Mouse (Mus musculus) forebrain, embryonic 11.5 days (tissue): ENCODE results near the gene Stk24. TPM values are rescaled to one million over a fixed set of nuclear protein-coding genes. Genes with fewer than 3 reads are reported as not detected.

Experiments used
- ATAC-seq: fragments of 200-750 bp; cut with Nextera tagmentation; replicated peaks from 2 replicates; pipeline ENCODE4 v1.8.0; 2017; ENCODE audit warnings: moderate TSS enrichment; ENCODE audit not compliant: low FRiP score
- DNase-seq: peaks from one replicate; pipeline ENCODE4 v3.0.0-alpha.2; 2017; ENCODE audit warnings: low spot score
- H3K27ac ChIP-seq: fragments of 300-500 bp; sonication (generic); 2 replicates; pipeline ENCODE4 v1.5.1; 2014; ENCODE audit warnings: low read depth, low read length
- H3K27me3 ChIP-seq: fragments of 300-500 bp; sonication (generic); 2 replicates; pipeline ENCODE4 v1.6.1; 2014; ENCODE audit warnings: mild to moderate bottlenecking, low read length, mixed read lengths; ENCODE audit not compliant: control insufficient read depth, insufficient read depth
- H3K36me3 ChIP-seq: fragments of 300-500 bp; sonication (generic); 2 replicates; pipeline ENCODE4 v1.6.1; 2014; ENCODE audit warnings: mild to moderate bottlenecking, low read length, moderate library complexity, mixed read lengths; ENCODE audit not compliant: control insufficient read depth, insufficient read depth
- H3K4me1 ChIP-seq: fragments of 300-500 bp; sonication (generic); replicated peaks from 2 replicates; pipeline ENCODE4 v1.6.1; 2014; ENCODE audit warnings: low read length, mixed read lengths; ENCODE audit not compliant: control insufficient read depth, insufficient read depth
- H3K4me2 ChIP-seq: fragments of 300-500 bp; sonication (generic); 2 replicates; pipeline ENCODE4 v1.6.1; 2014; ENCODE audit warnings: low read depth, mild to moderate bottlenecking, low read length, moderate library complexity, mixed read lengths; ENCODE audit not compliant: severe bottlenecking
- H3K4me3 ChIP-seq: fragments of 300-500 bp; sonication (generic); 2 replicates; pipeline ENCODE4 v1.5.1; 2014; ENCODE audit warnings: low read depth, low read length
- H3K9ac ChIP-seq: fragments of 300-500 bp; sonication (generic); 2 replicates; pipeline ENCODE4 v1.6.1; 2014; ENCODE audit warnings: low read length
- H3K9me3 ChIP-seq: fragments of 300-500 bp; sonication (generic); 2 replicates; pipeline ENCODE4 v1.6.1; 2016; ENCODE audit warnings: low read length, mixed read lengths; ENCODE audit not compliant: control insufficient read depth
- WGBS: fragments of 180-500 bp; shearing (Covaris S2); extraction: QIAGEN DNeasy Blood & Tissue Kit; methylation state at CpG from one replicate; pipeline ENCODE4 v1.1.7; 2014; 5-methylcytosine and 5-hydroxymethylcytosine counted together
- polyA plus RNA-seq: library from polyadenylated mRNA; unstranded; fragments of >200 nt; fragmentation: Nextera tagmentation; extraction: Ambion mirVana; gene quantifications from 2 replicates; pipeline ENCODE4 v1.2.1, GENCODE M21; 2014

Gene Stk24
- polyA plus RNA-seq, 1 experiment from 2014 or later: 51.1 TPM

DNA sequence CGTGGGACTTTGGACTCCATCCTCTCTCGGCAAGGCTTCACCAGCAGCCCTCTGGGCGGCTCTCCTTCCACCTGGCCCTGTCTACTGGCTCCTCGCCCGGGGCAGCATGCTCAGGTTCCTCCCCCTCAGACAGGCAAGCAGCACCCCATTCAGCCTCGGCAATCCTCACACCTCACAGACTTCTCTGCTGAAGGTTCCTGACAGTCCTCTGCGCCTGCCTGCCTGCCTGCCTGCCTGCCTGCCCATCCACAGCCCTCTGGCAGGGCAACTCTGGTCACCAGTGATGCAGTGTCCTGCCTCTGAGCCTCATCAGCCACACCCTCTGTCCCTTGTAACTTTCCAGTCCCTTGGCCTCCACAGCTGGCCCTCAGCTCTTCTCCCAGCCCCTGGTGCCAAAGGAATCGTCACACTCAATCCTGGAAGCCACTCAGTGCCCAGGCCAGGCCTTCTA, 39.8 kb downstream of the Stk24 start:
- Histone ChIP-seq H3K9me3 (no peaks in the 10 kb centered on the region), H3K27ac (no peak overlapping the region)
- ATAC-seq: no peak

DNA sequence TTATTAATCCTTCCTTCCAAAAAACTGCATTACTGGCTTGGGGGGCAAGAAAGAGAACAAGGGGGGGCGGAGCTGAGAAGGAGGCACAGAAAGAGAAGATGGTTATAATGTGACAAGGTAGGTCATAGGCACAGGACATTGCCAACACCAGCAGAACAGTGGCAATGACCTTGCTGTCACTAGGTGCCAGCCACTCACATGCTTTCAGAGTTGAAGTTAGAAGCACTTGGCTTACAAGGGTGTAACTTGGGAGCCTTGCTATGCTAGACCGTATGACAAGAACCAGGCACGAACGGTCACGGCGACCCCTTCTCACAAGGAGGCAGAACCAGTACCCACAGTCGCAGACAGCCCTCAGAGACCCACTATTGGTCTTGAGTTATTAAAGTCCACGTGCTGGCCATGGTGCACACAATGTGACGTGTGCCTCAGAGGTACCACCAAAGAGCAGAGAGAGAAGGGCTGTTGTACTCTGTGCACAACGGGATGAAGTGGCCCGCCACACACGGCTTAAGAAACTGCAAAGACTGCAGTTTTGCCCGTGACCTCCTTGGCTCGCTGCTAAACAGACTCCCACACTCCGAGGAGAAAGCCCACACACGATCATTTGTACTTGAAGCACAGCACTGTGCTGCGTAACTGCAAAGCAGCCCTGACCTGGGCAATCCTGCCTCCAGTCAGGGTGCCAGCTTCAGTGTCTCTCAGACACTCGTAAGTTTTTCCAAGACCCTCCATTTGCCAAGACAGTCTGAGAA, 40.8 kb downstream of the Stk24 start:
- H3K36me3 ChIP-seq: peaks cover 8% of the 10 kb centered on the region; the same call in 1 of the 2 replicates
- H3K9me3 ChIP-seq: no peaks in the 10 kb centered on the region
- no peak overlapping the region for H3K9ac ChIP-seq
- DNase-seq (no peak), ATAC-seq (no peak)
- no peaks in the 10 kb centered on the region for H3K27me3 ChIP-seq
- H3K4me3 ChIP-seq: no peak overlapping the region
- H3K27ac ChIP-seq: no peak overlapping the region
- H3K4me1 ChIP-seq: no peaks in the 10 kb centered on the region
- H3K4me2 ChIP-seq: no peak overlapping the region
- WGBS: 87% methylated on average over 18 of the region's 18 CpGs

More for the DNA sequence above, 39.8 kb downstream of the Stk24 start:
- Histone ChIP-seq H3K9ac (no peak overlapping the region), H3K4me2 (no peak overlapping the region), H3K4me1 (no peaks in the 10 kb centered on the region), H3K36me3 (peaks cover 8% of the 10 kb centered on the region; the same call in 1 of the 2 replicates), H3K4me3 (no peak overlapping the region), H3K27me3 (no peaks in the 10 kb centered on the region)
- no peak for DNase-seq
- 88% methylated on average over 8 of the region's 8 CpGs for WGBS

DNA sequence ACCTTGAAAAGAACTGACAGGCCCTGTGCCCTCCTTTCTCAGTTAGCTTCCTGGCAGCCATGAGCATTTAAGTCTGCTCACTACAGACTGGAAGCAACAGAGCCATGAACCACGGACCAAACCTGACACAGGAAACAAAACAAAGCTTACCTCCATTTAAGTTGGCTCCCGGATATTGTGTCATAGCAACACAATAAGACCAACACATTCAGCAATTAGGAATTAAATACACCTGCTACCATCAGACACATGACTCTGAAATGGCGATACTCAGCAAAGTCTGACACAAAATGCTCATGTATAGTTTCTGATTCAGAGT, 49.8 kb downstream of the Stk24 start:
- Histone ChIP-seq H3K27ac (no peak overlapping the region), H3K27me3 (no peaks in the 10 kb centered on the region), H3K9me3 (no peaks in the 10 kb centered on the region), H3K36me3 (peaks cover under 1% of the 10 kb centered on the region; the same call in 1 of the 2 replicates), H3K4me3 (no peak overlapping the region), H3K4me1 (no peaks in the 10 kb centered on the region), H3K4me2 (no peak overlapping the region), H3K9ac (no peak overlapping the region)
- ATAC-seq: no peak
- no peak for DNase-seq
- WGBS: 87% methylated on average over 3 of the region's 3 CpGs

DNA sequence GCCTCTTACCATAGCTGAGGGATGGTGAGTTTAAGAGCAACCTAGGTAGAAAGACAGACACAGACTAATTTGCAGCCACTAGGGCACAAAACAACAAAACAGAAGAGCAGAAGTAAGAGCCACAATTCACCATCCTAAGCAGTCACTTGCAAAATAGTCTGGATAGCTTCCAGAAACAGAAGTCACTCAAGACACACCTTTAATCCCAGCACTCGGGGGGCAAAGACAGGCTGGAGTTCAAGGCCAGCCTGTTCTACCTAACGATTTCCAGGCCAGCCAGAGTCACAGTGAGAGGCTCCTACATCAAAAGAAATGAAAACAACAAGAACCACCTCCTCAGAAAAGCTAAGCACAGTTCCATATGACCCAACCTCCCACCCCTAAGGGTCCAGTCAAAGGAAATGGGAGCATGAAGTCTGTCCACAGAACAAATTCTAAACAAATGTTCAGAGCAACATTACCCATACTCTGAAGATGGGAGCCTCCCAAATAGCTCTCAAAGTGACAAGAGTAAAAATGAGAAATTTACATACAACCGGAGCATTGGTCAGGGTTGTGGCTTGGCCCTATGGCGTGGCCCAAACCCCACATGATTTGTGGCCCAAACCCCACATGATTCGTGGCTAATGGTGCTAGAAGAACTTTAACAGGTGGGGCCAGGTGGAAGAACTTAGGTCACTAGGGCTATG, 50.3 kb downstream of the Stk24 start:
- H3K27me3 ChIP-seq: no peaks in the 10 kb centered on the region
- no peaks in the 10 kb centered on the region for H3K4me1 ChIP-seq
- H3K4me3 ChIP-seq: no peak overlapping the region
- ATAC-seq: no peak
- H3K27ac ChIP-seq: no peak overlapping the region
- no peaks in the 10 kb centered on the region for H3K9me3 ChIP-seq
- no peak for DNase-seq
- no peaks in the 10 kb centered on the region for H3K36me3 ChIP-seq
- 83% methylated on average over 5 of the region's 5 CpGs for WGBS
- H3K4me2 ChIP-seq: no peak overlapping the region
- no peak overlapping the region for H3K9ac ChIP-seq

DNA sequence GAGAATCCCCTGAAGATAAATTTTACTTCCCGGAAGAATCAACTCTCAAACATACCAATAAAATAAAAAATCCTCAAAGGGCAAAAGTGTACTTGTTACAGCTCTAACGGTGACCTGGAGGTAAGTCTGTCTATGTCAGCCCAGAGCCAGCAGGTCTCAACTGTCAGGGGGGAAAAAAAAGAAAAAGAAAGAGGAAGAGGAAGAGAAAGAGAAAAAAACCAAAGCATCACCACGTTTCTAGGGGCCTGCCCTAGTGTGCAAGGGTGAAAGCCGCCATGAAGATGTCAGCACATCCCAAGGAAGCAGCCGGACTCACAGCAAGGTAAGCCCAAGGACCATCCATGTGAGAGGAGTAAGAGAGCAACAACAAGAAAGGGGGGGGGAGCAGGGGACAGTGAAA, 50.9 kb downstream of the Stk24 start:
- WGBS: 87% methylated on average over 5 of the region's 5 CpGs
- Histone ChIP-seq H3K27ac (no peak overlapping the region), H3K4me2 (no peak overlapping the region), H3K9ac (no peak overlapping the region), H3K36me3 (no peaks in the 10 kb centered on the region), H3K4me3 (no peak overlapping the region), H3K27me3 (no peaks in the 10 kb centered on the region), H3K9me3 (no peaks in the 10 kb centered on the region), H3K4me1 (no peaks in the 10 kb centered on the region)
- no peak for DNase-seq
- no peak for ATAC-seq

DNA sequence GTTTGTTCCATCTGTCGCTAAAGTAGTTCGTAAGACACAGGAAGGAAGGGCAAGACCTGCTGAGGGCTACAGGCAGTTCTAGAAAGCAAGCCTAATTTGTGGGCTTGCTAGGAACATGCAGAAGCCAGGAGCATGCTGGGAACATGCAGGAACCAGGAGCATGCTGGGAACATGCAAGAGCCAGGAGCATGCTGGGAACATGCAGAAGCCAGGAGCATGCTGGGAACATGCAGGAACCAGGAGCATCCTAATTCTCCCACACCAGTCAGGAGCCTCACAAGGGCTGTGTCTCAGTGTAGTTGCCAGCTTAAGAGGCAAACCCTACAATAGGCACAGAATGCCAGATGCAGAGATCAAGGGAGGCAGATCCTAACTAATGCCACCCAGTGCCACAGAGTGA, 53.4 kb downstream of the Stk24 start:
- Histone ChIP-seq H3K4me2 (no peak overlapping the region), H3K36me3 (no peaks in the 10 kb centered on the region), H3K9me3 (no peaks in the 10 kb centered on the region), H3K27ac (no peak overlapping the region), H3K9ac (no peak overlapping the region), H3K27me3 (no peaks in the 10 kb centered on the region), H3K4me1 (no peaks in the 10 kb centered on the region), H3K4me3 (no peak overlapping the region)
- 90% methylated on average over 2 of the region's 2 CpGs for WGBS
- DNase-seq (no peak), ATAC-seq (no peak)

DNA sequence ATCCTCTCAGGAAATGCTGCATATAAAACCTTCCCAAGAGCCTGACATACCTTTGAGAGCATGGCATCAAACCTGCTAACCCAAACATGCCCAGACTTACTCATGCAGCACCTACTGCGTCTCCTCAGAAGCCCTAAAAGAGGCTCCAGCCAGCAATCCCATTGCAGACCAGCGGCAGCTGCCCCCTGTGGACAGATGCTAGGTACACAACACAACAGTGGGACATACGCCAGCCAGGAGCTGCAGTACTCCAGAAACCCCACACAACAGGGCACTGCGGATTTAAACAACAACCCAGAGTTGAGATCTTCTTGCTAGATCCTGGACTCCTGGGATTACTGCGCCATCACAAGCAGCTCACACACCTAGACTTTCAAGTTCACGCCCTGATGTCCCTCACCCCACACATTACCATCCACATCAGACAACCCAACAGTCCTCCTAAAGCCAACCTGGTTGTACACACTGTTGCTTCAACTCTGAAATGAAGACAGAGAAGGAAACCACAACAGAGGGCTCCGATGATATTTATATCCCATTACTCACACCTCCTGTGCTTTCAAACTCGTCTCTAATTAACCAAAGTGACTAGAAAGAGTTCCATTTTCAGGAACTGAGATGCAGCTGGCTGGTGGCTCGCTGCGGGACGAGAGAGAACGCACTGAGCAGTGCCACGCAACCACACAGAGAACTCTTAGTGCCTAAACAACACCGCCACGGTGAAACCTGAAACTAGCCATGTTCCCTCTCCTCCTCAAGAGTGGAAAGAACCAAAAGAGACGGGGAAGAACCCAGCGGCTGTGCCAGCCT, 55.1 kb downstream of the Stk24 start:
- Histone ChIP-seq H3K4me3 (no peak overlapping the region), H3K36me3 (no peaks in the 10 kb centered on the region), H3K27ac (no peak overlapping the region), H3K27me3 (no peaks in the 10 kb centered on the region), H3K9me3 (no peaks in the 10 kb centered on the region), H3K4me1 (no peaks in the 10 kb centered on the region), H3K9ac (no peak overlapping the region), H3K4me2 (no peak overlapping the region)
- DNase-seq (no peak), ATAC-seq (no peak)
- WGBS: 92% methylated on average over 17 of the region's 17 CpGs

DNA sequence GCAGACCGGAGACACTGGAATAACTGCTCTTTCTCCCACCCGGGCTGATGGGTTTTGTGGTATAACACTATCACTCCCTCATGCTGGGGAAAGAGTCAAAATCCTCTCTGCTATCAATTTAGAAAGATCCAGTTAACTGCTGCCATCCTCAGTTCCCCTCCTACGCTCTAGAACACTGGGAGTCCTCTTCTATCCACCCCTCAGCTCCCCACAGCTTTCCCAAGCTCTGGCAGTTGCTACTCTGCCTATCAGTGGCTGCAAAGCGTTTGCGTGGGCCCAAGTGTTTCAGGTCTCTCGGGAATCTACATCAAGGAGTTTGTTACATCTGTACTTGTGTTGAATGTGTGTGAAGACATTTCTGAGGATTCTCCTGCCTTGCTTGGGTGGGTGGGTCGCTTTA, 57.2 kb downstream of the Stk24 start:
- Histone ChIP-seq H3K9me3 (no peaks in the 10 kb centered on the region), H3K4me2 (no peak overlapping the region), H3K4me1 (no peaks in the 10 kb centered on the region), H3K4me3 (no peak overlapping the region), H3K27ac (no peak overlapping the region), H3K9ac (no peak overlapping the region), H3K27me3 (no peaks in the 10 kb centered on the region), H3K36me3 (no peaks in the 10 kb centered on the region)
- WGBS: 92% methylated on average over 7 of the region's 7 CpGs
- DNase-seq: no peak
- no peak for ATAC-seq
